Mouse (Mus musculus): ENCODE measurements around the gene Hpcal4. TPM values are rescaled to one million over a fixed set of nuclear protein-coding genes. Genes with fewer than 3 reads are reported as not detected.

The Hpcal4 gene
- not detected in 2 replicates for polyA plus RNA-seq (2012; ENCODE audit: low replicate concordance)

GRCm38 (mm10) chr4:123182328-123183238 is at the start of gene Hpcal4:
Gene Hpcal4 (plus strand): TSS chr4:123183227.

GRCm38 (mm10) chr4:123139513-123140154 is 43.4 kb upstream of the Hpcal4 start, which contains the start of gene Ppie:
Gene Ppie (minus strand): TSS chr4:123139951.

GRCm38 (mm10) chr4:123201186-123202093 is 18.4 kb downstream of the Hpcal4 start, which contains the start of gene Nt5c1a:
Gene Nt5c1a (plus strand): TSS chr4:123201504.

GRCm38 (mm10) chr4:123233492-123234084 is 50.6 kb downstream of the Hpcal4 start, which contains the start of gene Heyl:
Gene Heyl (plus strand): TSS chr4:123233556.

Other genes with a start within 250 kb of the Hpcal4 start
- gene Mfsd2a, start 222.0 kb upstream of the Hpcal4 start, polyA plus RNA-seq (2012; ENCODE audit: low replicate concordance), result 0.40 and 0.65 TPM in 2 replicates
- 15.7 and 16.1 TPM in 2 replicates for gene Mycl, start 187.6 kb upstream of the Hpcal4 start, polyA plus RNA-seq (2012; ENCODE audit: low replicate concordance)
- 0.92 and 3.6 TPM in 2 replicates for gene Trit1, start 166.6 kb upstream of the Hpcal4 start, polyA plus RNA-seq (2012; ENCODE audit: low replicate concordance)
- gene Bmp8b, start 78.1 kb upstream of the Hpcal4 start, polyA plus RNA-seq (2012; ENCODE audit: low replicate concordance), result 0.09 TPM in 1 of 2 replicates, not detected in the other
- gene Oxct2b, start 67.0 kb upstream of the Hpcal4 start, polyA plus RNA-seq (2012; ENCODE audit: low replicate concordance), result not detected in 2 replicates
- gene Ppie, start 43.3 kb upstream of the Hpcal4 start, polyA plus RNA-seq (2012; ENCODE audit: low replicate concordance), result 2.3 and 10.4 TPM in 2 replicates
- not detected in 2 replicates for gene Nt5c1a, start 18.3 kb downstream of the Hpcal4 start, polyA plus RNA-seq (2012; ENCODE audit: low replicate concordance)
- gene Heyl, start 50.3 kb downstream of the Hpcal4 start, polyA plus RNA-seq (2012; ENCODE audit: low replicate concordance), result 0.21 and 0.34 TPM in 2 replicates
- gene Pabpc4, start 79.1 kb downstream of the Hpcal4 start, polyA plus RNA-seq (2012; ENCODE audit: low replicate concordance), result 348 and 432 TPM in 2 replicates
- 0.08 TPM in 1 of 2 replicates, not detected in the other for gene Oxct2a, start 140.4 kb downstream of the Hpcal4 start, polyA plus RNA-seq (2012; ENCODE audit: low replicate concordance)
- gene Bmp8a, start 160.0 kb downstream of the Hpcal4 start, polyA plus RNA-seq (2012; ENCODE audit: low replicate concordance), result 0.42 and 0.84 TPM in 2 replicates

Data from hematopoietic multipotent progenitor cell, adult 10-12 weeks (in vitro differentiated cells).